In the genomic region with DNA sequence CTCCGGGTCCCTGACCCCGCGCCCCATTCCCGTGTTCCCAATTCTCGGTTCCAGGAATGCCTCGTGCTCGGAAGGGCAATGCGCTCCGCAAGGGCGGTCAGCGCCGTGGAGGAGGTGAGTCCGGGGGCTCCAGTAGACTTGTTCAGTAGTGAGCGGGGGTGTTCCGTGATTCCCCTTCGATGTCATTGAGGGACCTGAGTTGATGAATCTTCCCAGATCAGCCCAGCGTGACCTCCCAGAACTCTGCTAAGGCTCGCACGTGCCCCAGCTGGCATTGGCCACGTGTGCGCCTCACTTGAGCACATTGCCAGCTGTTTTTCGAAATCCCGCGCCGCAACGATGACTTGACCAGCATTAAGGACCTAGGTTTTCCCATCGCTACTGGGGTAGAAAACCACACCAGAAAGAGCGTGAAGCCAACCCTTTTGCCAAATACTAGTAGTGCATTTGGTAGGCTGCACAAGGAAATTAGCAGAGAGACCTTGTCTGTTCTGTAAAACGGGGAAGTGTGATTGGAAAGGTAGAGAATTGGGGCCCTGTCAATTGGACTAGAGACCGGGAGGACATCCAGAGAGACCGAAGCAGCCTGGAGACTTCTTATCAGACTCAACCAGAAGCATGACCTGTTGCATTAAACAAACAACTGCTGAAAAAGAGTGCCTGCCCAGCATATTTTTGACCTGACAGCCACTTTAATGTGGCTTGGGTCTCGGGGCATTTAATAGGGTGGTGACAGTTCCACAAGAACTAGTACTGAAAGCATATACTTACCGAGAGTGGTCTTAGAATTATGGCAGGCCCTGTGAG, we compare ENCODE assay signal across 8 mouse cellular contexts. TPM values are rescaled to one million over a fixed set of nuclear protein-coding genes. Genes with fewer than 3 reads are reported as not detected.
A peak's percentile ranks its signal among the peaks of the same experiment; 100 is the strongest.
DNase-seq lines count a peak whose midpoint lies in the region; ATAC-seq and TF ChIP-seq lines count a peak whose summit lies in the region.

No protein-coding gene starts in this region.

- ATAC-seq in erythroblast, adult 5-6 weeks (replicated peaks; ENCODE audit: low FRiP score, poor library complexity, severe bottlenecking) = peak; percentile 60
- ATAC-seq in intestine, embryonic 15.5 days = no peak
- ATAC-seq in lung, postnatal 0 days = peak; percentile 13

- no peaks in the 10 kb centered on the region for H3K27me3 ChIP-seq in intestine, embryonic 15.5 days (replicated peaks)
- H3K27me3 ChIP-seq in lung, postnatal 0 days (replicated peaks; ENCODE audit: insufficient read depth, low read length) = no peaks in the 10 kb centered on the region

- peaks cover 33% of the 10 kb centered on the region for H3K36me3 ChIP-seq in ES-E14 (ENCODE audit: control insufficient read depth, insufficient read depth, low read length, poor library complexity, severe bottlenecking)
- peaks cover 37% of the 10 kb centered on the region for H3K36me3 ChIP-seq in intestine, embryonic 15.5 days
- peaks cover 23% of the 10 kb centered on the region for H3K36me3 ChIP-seq in lung, postnatal 0 days (ENCODE audit: insufficient read depth, low read length)

- H3K9ac ChIP-seq in ES-E14 (ENCODE audit: insufficient read depth, low read depth, low read length, poor library complexity, severe bottlenecking) = peak overlapping the region; percentile 87
- H3K9ac ChIP-seq in intestine, embryonic 15.5 days = peak overlapping the region; percentile 63
- peak overlapping the region; percentile 58 for H3K9ac ChIP-seq in lung, postnatal 0 days (replicated peaks; ENCODE audit: low read depth)

- in situ Hi-C loops in ES-E14 (cut with MboI; ENCODE audit: low sequenced_read_pairs in 2 of 2, unreplicated experiment in 2 of 2) = no loop called here

- peak; percentile 56 for DNase-seq in gastrocnemius, postnatal 14 days
- DNase-seq in gastrocnemius, postnatal 36 days = no peak
- no peak for DNase-seq in ES-E14 (ENCODE audit: low read depth, low spot score)
- DNase-seq in lung, postnatal 0 days (ENCODE audit: low spot score) = peak; percentile 70
- DNase-seq in testis, postnatal 10 days (ENCODE audit: low spot score) = peak; percentile 64
- no peak for DNase-seq in frontal cortex, postnatal 14 days (ENCODE audit: low spot score in 2 of 2)

- no peak for TF ChIP-seq CTCF in lung, postnatal 0 days (IDR thresholded peaks at IDR 0.05)

- intact Hi-C loops in gastrocnemius, postnatal 14 days (cut with DNase I; ENCODE audit: low total_unique reads) = no loop called here
- intact Hi-C loops in gastrocnemius, postnatal 36 days (cut with DNase I) = no loop called here

- peak overlapping the region; percentile 73 for H3K4me2 ChIP-seq in intestine, embryonic 15.5 days (replicated peaks)
- H3K4me2 ChIP-seq in lung, postnatal 0 days (replicated peaks; ENCODE audit: low read depth, low read length) = peak overlapping the region; percentile 84

- H3K27ac ChIP-seq in ES-E14 (ENCODE audit: insufficient read depth, low read depth, low read length, poor library complexity, severe bottlenecking) = 0 out of 2 replicates have a peak overlapping the region, but pooled peaks have one; percentile 16
- peak overlapping the region; percentile 49; the same call in 1 of the 2 replicates for H3K27ac ChIP-seq in intestine, embryonic 15.5 days
- H3K27ac ChIP-seq in lung, postnatal 0 days (ENCODE audit: low read length) = 0 out of 2 replicates have a peak overlapping the region, but pooled peaks have one; percentile 26

- H3K4me1 ChIP-seq in ES-E14 (ENCODE audit: control insufficient read depth in 2 of 2, insufficient read depth in 2 of 2, low read length in 2 of 2, poor library complexity in 1 of 2) = peaks cover 0 to 11% of the 10 kb centered on the region in 2 experiments; a peak in 2 of 4 replicates
- peaks cover 28% of the 10 kb centered on the region for H3K4me1 ChIP-seq in intestine, embryonic 15.5 days (replicated peaks)
- H3K4me1 ChIP-seq in lung, postnatal 0 days (ENCODE audit: insufficient read depth, low read depth, low read length) = peaks cover 15% of the 10 kb centered on the region

- 2% methylated on average over 33 of the region's 33 CpGs for WGBS in intestine, embryonic 15.5 days
- WGBS in lung, postnatal 0 days = 1% methylated on average over 33 of the region's 33 CpGs

- H3K9me3 ChIP-seq in ES-E14 (ENCODE audit: control insufficient read depth, insufficient read depth, low read depth, low read length) = no peaks in the 10 kb centered on the region
- no peaks in the 10 kb centered on the region for H3K9me3 ChIP-seq in intestine, embryonic 15.5 days
- no peaks in the 10 kb centered on the region for H3K9me3 ChIP-seq in lung, postnatal 0 days (ENCODE audit: low read length)

- H3K4me3 ChIP-seq in ES-E14 (ENCODE audit: insufficient read depth in 1 of 2, low read depth in 1 of 2, low read length in 2 of 2, poor library complexity in 1 of 2, severe bottlenecking in 1 of 2) = peak overlapping the region; percentile 83 to 86
- H3K4me3 ChIP-seq in intestine, embryonic 15.5 days (replicated peaks) = peak overlapping the region; percentile 74
- H3K4me3 ChIP-seq in lung, postnatal 0 days (ENCODE audit: low read depth, low read length) = peak overlapping the region; percentile 62

- no peak for TF ChIP-seq EP300 in lung, postnatal 0 days (IDR thresholded peaks at IDR 0.05)

TF ChIP-seq in ES-E14, 5 proteins besides CTCF, POLR2A, EP300 and RAD21:
- TF ChIP-seq MAFK (IDR thresholded peaks at IDR 0.05; ENCODE audit: insufficient read depth, low read depth, low read length) = no peak
- TF ChIP-seq ZC3H11A (IDR thresholded peaks at IDR 0.05; ENCODE audit: borderline replicate concordance, low read depth, low read length) = no peak
- no peak for TF ChIP-seq ZNF384 (IDR thresholded peaks at IDR 0.05; ENCODE audit: low read depth, low read length)

RNA-seq across cellular contexts. Expression of a gene that starts 0.6 kb away (rescaled TPM):
- total RNA-seq in gastrocnemius, postnatal 14 days (2021) = 10 to 100 TPM; 33.5 to 42.7 TPM
- 10 to 100 TPM; 48.2 to 55.8 TPM for total RNA-seq in gastrocnemius, postnatal 36 days (2021)
- 66.6 and 82.7 TPM in 2 replicates for total RNA-seq in ES-E14 (2012; rRNA removed)
- total RNA-seq in erythroblast, adult 5-6 weeks (2015; ENCODE audit: low replicate concordance) = 207 and 270 TPM in 2 replicates
- total RNA-seq in erythroblast, adult 5-6 weeks (2017; ENCODE audit: low replicate concordance) = 204 and 217 TPM in 2 replicates
- 66.4 and 81.9 TPM in 2 replicates for polyA plus RNA-seq in intestine, embryonic 15.5 days (2015; fragmentation: Nextera tagmentation; extraction: Ambion mirVana)
- polyA plus RNA-seq in lung, postnatal 0 days (2015; fragmentation: Nextera tagmentation; extraction: Ambion mirVana) = 22.4 and 24.1 TPM in 2 replicates

RNA-seq across cellular contexts. Expression of a gene that starts 7.4 kb away (rescaled TPM):
- under 1 TPM; 0.23 to 0.49 TPM for total RNA-seq in gastrocnemius, postnatal 14 days (2021)
- under 1 TPM; 0.23 to 0.27 TPM for total RNA-seq in gastrocnemius, postnatal 36 days (2021)
- total RNA-seq in ES-E14 (2012; rRNA removed) = 0.54 and 1.2 TPM in 2 replicates
- 2.3 and 2.9 TPM in 2 replicates for total RNA-seq in erythroblast, adult 5-6 weeks (2015; ENCODE audit: low replicate concordance)
- 1.1 and 1.4 TPM in 2 replicates for total RNA-seq in erythroblast, adult 5-6 weeks (2017; ENCODE audit: low replicate concordance)
- 0.74 and 0.97 TPM in 2 replicates for polyA plus RNA-seq in intestine, embryonic 15.5 days (2015; fragmentation: Nextera tagmentation; extraction: Ambion mirVana)
- 1.7 and 2.2 TPM in 2 replicates for polyA plus RNA-seq in lung, postnatal 0 days (2015; fragmentation: Nextera tagmentation; extraction: Ambion mirVana)

RNA-seq across cellular contexts. Expression of a gene that starts 9.3 kb away (rescaled TPM):
- 10 to 100 TPM; 12.0 TPM for total RNA-seq in gastrocnemius, postnatal 14 days (2021)
- total RNA-seq in gastrocnemius, postnatal 36 days (2021) = 10 to 100 TPM; 11.2 to 14.4 TPM
- 7.3 and 13.3 TPM in 2 replicates for total RNA-seq in ES-E14 (2012; rRNA removed)
- total RNA-seq in erythroblast, adult 5-6 weeks (2015; ENCODE audit: low replicate concordance) = 13.4 and 20.2 TPM in 2 replicates
- total RNA-seq in erythroblast, adult 5-6 weeks (2017; ENCODE audit: low replicate concordance) = 9.5 and 17.9 TPM in 2 replicates
- polyA plus RNA-seq in intestine, embryonic 15.5 days (2015; fragmentation: Nextera tagmentation; extraction: Ambion mirVana) = 15.1 and 19.1 TPM in 2 replicates
- 17.9 and 22.0 TPM in 2 replicates for polyA plus RNA-seq in lung, postnatal 0 days (2015; fragmentation: Nextera tagmentation; extraction: Ambion mirVana)

RNA-seq across cellular contexts. Expression of a gene that starts 11.3 kb away (rescaled TPM):
- total RNA-seq in gastrocnemius, postnatal 14 days (2021) = 1 to 10 TPM; 2.6 to 2.7 TPM
- 1 to 10 TPM; 2.5 to 2.8 TPM for total RNA-seq in gastrocnemius, postnatal 36 days (2021)
- 11.8 and 19.2 TPM in 2 replicates for total RNA-seq in ES-E14 (2012; rRNA removed)
- 2.7 and 9.8 TPM in 2 replicates for total RNA-seq in erythroblast, adult 5-6 weeks (2015; ENCODE audit: low replicate concordance)
- total RNA-seq in erythroblast, adult 5-6 weeks (2017; ENCODE audit: low replicate concordance) = 4.2 and 7.4 TPM in 2 replicates
- polyA plus RNA-seq in intestine, embryonic 15.5 days (2015; fragmentation: Nextera tagmentation; extraction: Ambion mirVana) = 5.9 and 7.4 TPM in 2 replicates
- 9.7 and 11.0 TPM in 2 replicates for polyA plus RNA-seq in lung, postnatal 0 days (2015; fragmentation: Nextera tagmentation; extraction: Ambion mirVana)

RNA-seq across cellular contexts. Expression of a gene that starts 20.3 kb away (rescaled TPM):
- 10 to 100 TPM; 12.7 to 14.5 TPM for total RNA-seq in gastrocnemius, postnatal 14 days (2021)
- 10 to 100 TPM; 12.0 to 16.5 TPM for total RNA-seq in gastrocnemius, postnatal 36 days (2021)
- total RNA-seq in ES-E14 (2012; rRNA removed) = 68.1 and 117 TPM in 2 replicates
- total RNA-seq in erythroblast, adult 5-6 weeks (2015; ENCODE audit: low replicate concordance) = 1.9 and 2.7 TPM in 2 replicates
- total RNA-seq in erythroblast, adult 5-6 weeks (2017; ENCODE audit: low replicate concordance) = 3.9 and 4.9 TPM in 2 replicates
- polyA plus RNA-seq in intestine, embryonic 15.5 days (2015; fragmentation: Nextera tagmentation; extraction: Ambion mirVana) = 81.0 and 87.9 TPM in 2 replicates
- 103 and 104 TPM in 2 replicates for polyA plus RNA-seq in lung, postnatal 0 days (2015; fragmentation: Nextera tagmentation; extraction: Ambion mirVana)

Comparison
In these comparisons a context has a peak if more than half of its experiments do, and no peak if none do; other contexts are left out.
1. DNase-seq: peak in gastrocnemius, postnatal 14 days (single experiment), lung, postnatal 0 days (single experiment) and testis, postnatal 10 days (single experiment); none in gastrocnemius, postnatal 36 days (0 of 2), ES-E14 (single experiment) and frontal cortex, postnatal 14 days (0 of 2).
2. Peak in every context shown above with its lines, with median percentiles within 50 percentile points of each other: H3K27ac ChIP-seq, H3K4me3 ChIP-seq and H3K9ac ChIP-seq.